Mouse (Mus musculus) liver, embryonic 15.5 days (tissue): ENCODE measurements around the gene Slc25a35. TPM values are rescaled to one million over a fixed set of nuclear protein-coding genes. Genes with fewer than 3 reads are reported as not detected.
"Not testable (repeated sequence)": the region's sequence is repeated elsewhere in the genome, so short reads cannot be mapped to it uniquely, and the experiment has no call there.

Experiments
- ATAC-seq: fragments of 200-750 bp; cut with Nextera tagmentation; 2 replicates; pipeline ENCODE4 v1.8.0; 2017; ENCODE audit warnings: moderate number of reproducible peaks, mild to moderate bottlenecking, moderate library complexity; ENCODE audit not compliant: insufficient read depth
- H3K27ac ChIP-seq: fragments of 300-500 bp; sonication (generic); replicated peaks from 2 replicates; pipeline ENCODE4 v1.5.1; 2015; ENCODE audit warnings: mild to moderate bottlenecking, inconsistent platforms
- H3K27me3 ChIP-seq: fragments of 300-500 bp; sonication (generic); 2 replicates; pipeline ENCODE4 v1.6.1; 2015; ENCODE audit warnings: mild to moderate bottlenecking, inconsistent platforms
- H3K36me3 ChIP-seq: fragments of 300-500 bp; sonication (generic); replicated peaks from 2 replicates; pipeline ENCODE4 v1.6.1; 2015; ENCODE audit warnings: moderate library complexity, mild to moderate bottlenecking, inconsistent platforms
- H3K4me1 ChIP-seq: fragments of 300-500 bp; sonication (generic); replicated peaks from 2 replicates; pipeline ENCODE4 v1.6.1; 2015; ENCODE audit warnings: inconsistent platforms
- H3K4me2 ChIP-seq: fragments of 300-500 bp; sonication (generic); 2 replicates; pipeline ENCODE4 v1.6.1; 2015; ENCODE audit warnings: moderate library complexity, mild to moderate bottlenecking, inconsistent platforms
- H3K4me3 ChIP-seq: fragments of 300-500 bp; sonication (generic); replicated peaks from 2 replicates; pipeline ENCODE4 v1.5.1; 2015; ENCODE audit warnings: mild to moderate bottlenecking, inconsistent platforms
- H3K9ac ChIP-seq: fragments of 300-500 bp; sonication (generic); 2 replicates; pipeline ENCODE4 v1.6.1; 2015; ENCODE audit warnings: moderate library complexity, mild to moderate bottlenecking, inconsistent platforms
- H3K9me3 ChIP-seq: fragments of 300-500 bp; sonication (generic); replicated peaks from 2 replicates; pipeline ENCODE4 v1.6.1; 2016; ENCODE audit warnings: inconsistent platforms
- WGBS: fragments of 180-500 bp; shearing (Covaris S2); methylation state at CpG from one replicate; pipeline ENCODE4 v1.1.7; 2015; ENCODE audit warnings: mixed read lengths; ENCODE audit not compliant: insufficient replicate concordance; 5-methylcytosine and 5-hydroxymethylcytosine counted together
- polyA plus RNA-seq: library from polyadenylated mRNA; unstranded; fragments of >200 nt; fragmentation: Nextera tagmentation; extraction: Ambion mirVana; gene quantifications from 2 replicates; pipeline ENCODE4 v1.2.1, GENCODE M21; 2015

The Slc25a35 gene
- polyA plus RNA-seq, 1 experiment from 2014 or later, result 0.44 TPM

- no peak for ATAC-seq
- Histone ChIP-seq H3K36me3 (no peaks in the 10 kb centered on the region), H3K4me1 (peaks cover 3% of the 10 kb centered on the region), H3K27me3 (peaks cover 13% of the 10 kb centered on the region), H3K4me3 (no peak overlapping the region), H3K4me2 (no peak overlapping the region), H3K9ac (no peak overlapping the region), H3K27ac (no peak overlapping the region), H3K9me3 (no peaks in the 10 kb centered on the region)
- WGBS, result 61% methylated on average over 3 of the region's 3 CpGs
These were observed 6.3 kb upstream of the Slc25a35 start for GRCm38 (mm10) chr11:68961596-68961995.

- H3K4me1 ChIP-seq, H3K27me3 ChIP-seq, H3K27ac ChIP-seq, H3K4me2 ChIP-seq, H3K9me3 ChIP-seq, H3K9ac ChIP-seq, H3K4me3 ChIP-seq, H3K36me3 ChIP-seq, ATAC-seq: not testable (repeated sequence)
- 34% methylated on average over 11 of the region's 11 CpGs for WGBS
These were observed 5.8 kb upstream of the Slc25a35 start for GRCm38 (mm10) chr11:68962159-68962558.

- Histone ChIP-seq H3K27ac (no peak overlapping the region), H3K27me3 (no peaks in the 10 kb centered on the region), H3K9me3 (no peaks in the 10 kb centered on the region), H3K9ac (no peak overlapping the region), H3K36me3 (no peaks in the 10 kb centered on the region), H3K4me2 (no peak overlapping the region), H3K4me3 (no peak overlapping the region), H3K4me1 (peaks cover 19% of the 10 kb centered on the region)
- WGBS, result 47% methylated on average over 2 of the region's 2 CpGs
- ATAC-seq, result no peak
These were observed 4.5 kb upstream of the Slc25a35 start for GRCm38 (mm10) chr11:68963405-68963804.

GRCm38 (mm10) chr11:68965050-68965449 lies 2.9 kb upstream of the Slc25a35 start:
- H3K4me2 ChIP-seq, result no peak overlapping the region
- no peak for ATAC-seq
- H3K9me3 ChIP-seq, result no peaks in the 10 kb centered on the region
- no peaks in the 10 kb centered on the region for H3K36me3 ChIP-seq
- no peak overlapping the region for H3K9ac ChIP-seq
- H3K4me3 ChIP-seq, result no peak overlapping the region
- peaks cover 6% of the 10 kb centered on the region; the same call in 1 of the 2 replicates for H3K27me3 ChIP-seq
- H3K4me1 ChIP-seq, result peaks cover 28% of the 10 kb centered on the region
- no peak overlapping the region for H3K27ac ChIP-seq

GRCm38 (mm10) chr11:68965845-68966244 lies 2.1 kb upstream of the Slc25a35 start:
- H3K36me3 ChIP-seq, result no peaks in the 10 kb centered on the region
- H3K27me3 ChIP-seq, result peaks cover 6% of the 10 kb centered on the region; the same call in 1 of the 2 replicates
- H3K4me3 ChIP-seq, result no peak overlapping the region
- H3K4me2 ChIP-seq, result no peak overlapping the region
- H3K4me1 ChIP-seq, result peaks cover 28% of the 10 kb centered on the region
- H3K9ac ChIP-seq, result no peak overlapping the region
- 17% methylated on average over 3 of the region's 3 CpGs for WGBS
- H3K27ac ChIP-seq, result no peak overlapping the region
- no peak for ATAC-seq
- no peaks in the 10 kb centered on the region for H3K9me3 ChIP-seq

- no peak for ATAC-seq
- Histone ChIP-seq H3K27me3 (peaks cover 6% of the 10 kb centered on the region; the same call in 1 of the 2 replicates), H3K9me3 (no peaks in the 10 kb centered on the region), H3K4me3 (no peak overlapping the region; the same call in 1 of the 2 replicates), H3K27ac (no peak overlapping the region), H3K4me2 (peak overlapping the region; percentile 97; the same call in 1 of the 2 replicates), H3K4me1 (peaks cover 28% of the 10 kb centered on the region), H3K36me3 (no peaks in the 10 kb centered on the region), H3K9ac (no peak overlapping the region)
- WGBS, result 37% methylated on average over 1 of the region's 1 CpGs
These were observed 1.4 kb upstream of the Slc25a35 start for GRCm38 (mm10) chr11:68966554-68966953.

- Histone ChIP-seq H3K9me3 (no peaks in the 10 kb centered on the region), H3K27me3 (peaks cover 6% of the 10 kb centered on the region; the same call in 1 of the 2 replicates), H3K9ac (no peak overlapping the region; the same call in 1 of the 2 replicates), H3K4me2 (peak overlapping the region; percentile 97), H3K36me3 (no peaks in the 10 kb centered on the region), H3K4me1 (peaks cover 39% of the 10 kb centered on the region), H3K4me3 (no peak overlapping the region), H3K27ac (no peak overlapping the region)
- no peak for ATAC-seq
- 80% methylated on average over 11 of the region's 11 CpGs for WGBS
These were observed 821 bp downstream of the Slc25a35 start for GRCm38 (mm10) chr11:68968752-68969151.

GRCm38 (mm10) chr11:68970232-68970631 lies 2.3 kb downstream of the Slc25a35 start:
- Histone ChIP-seq H3K4me2 (no peak overlapping the region), H3K4me3 (no peak overlapping the region), H3K9ac (no peak overlapping the region), H3K27ac (no peak overlapping the region), H3K36me3 (no peaks in the 10 kb centered on the region), H3K9me3 (no peaks in the 10 kb centered on the region), H3K27me3 (peaks cover 6% of the 10 kb centered on the region; the same call in 1 of the 2 replicates), H3K4me1 (peaks cover 45% of the 10 kb centered on the region)
- no peak for ATAC-seq
- WGBS, result 73% methylated on average over 4 of the region's 4 CpGs

- Histone ChIP-seq H3K4me1 (peaks cover 25% of the 10 kb centered on the region), H3K4me3 (peak overlapping the region; percentile 56), H3K9ac (peak overlapping the region; percentile 18; the same call in 1 of the 2 replicates), H3K4me2 (peak overlapping the region; percentile 80)
- not testable (repeated sequence) for H3K27ac ChIP-seq, H3K9me3 ChIP-seq, H3K36me3 ChIP-seq, H3K27me3 ChIP-seq
- WGBS, result under 1% methylated on average over 38 of the region's 38 CpGs
- ATAC-seq, result peak; percentile 88
These were observed 5.5 kb downstream of the Slc25a35 start for GRCm38 (mm10) chr11:68973250-68974058.

GRCm38 (mm10) chr11:68974059-68974450 lies 6.1 kb downstream of the Slc25a35 start:
- 42% methylated on average over 6 of the region's 6 CpGs for WGBS
- Histone ChIP-seq H3K4me3 (peak overlapping the region; percentile 56), H3K4me1 (peaks cover 20% of the 10 kb centered on the region), H3K9me3 (no peaks in the 10 kb centered on the region), H3K27me3 (no peaks in the 10 kb centered on the region; the same call in 1 of the 2 replicates), H3K4me2 (peak overlapping the region; percentile 80), H3K36me3 (no peaks in the 10 kb centered on the region), H3K27ac (no peak overlapping the region), H3K9ac (no peak overlapping the region)
- ATAC-seq, result no peak

- Histone ChIP-seq H3K27me3 (no peaks in the 10 kb centered on the region; the same call in 1 of the 2 replicates), H3K4me2 (peak within 1 kb of the TSS; percentile 80), H3K36me3 (no peaks in the 10 kb centered on the region), H3K9ac (no peak within 1 kb of the TSS), H3K9me3 (no peaks in the 10 kb centered on the region), H3K4me1 (peaks cover 26% of the 10 kb centered on the region), H3K4me3 (peak within 1 kb of the TSS; percentile 56), H3K27ac (no peak within 1 kb of the TSS)
- WGBS, result 72% methylated on average over 7 of the region's 7 CpGs
- ATAC-seq, result no peak
These were observed 7.2 kb downstream of the Slc25a35 start, which contains the start of gene Rangrf for GRCm38 (mm10) chr11:68975085-68975484. TSS of gene Rangrf (minus strand) at chr11:68975185.
